Mouse (Mus musculus) mouse trophoblast stem cell (cell line): ENCODE results near the gene Spryd4.
"Not testable (repeated sequence)": the region's sequence is repeated elsewhere in the genome, so short reads cannot be mapped to it uniquely, and the experiment has no call there.

Experiments
- in situ Hi-C, 2 experiments: fragments of 300-500 bp; cut with MseI, MboI; formaldehyde crosslinking; loops; 2 replicates in 1 of 2; 3 replicates in 1 of 2; pipeline ENCODE4 v1.15.1; 2025

The Spryd4 gene

GRCm38 (mm10) chr10:128225538-128225937 lies 13.9 kb upstream of the Spryd4 start, which contains the start of gene Mip:
Gene Mip, plus strand, starts transcription at chr10:128225838.
- in situ Hi-C loops: no loop called here

- in situ Hi-C loops: no loop called here
These were observed 13.5 kb upstream of the Spryd4 start for GRCm38 (mm10) chr10:128225064-128225463.

- in situ Hi-C loops: no loop called here
These were observed 10.1 kb upstream of the Spryd4 start for GRCm38 (mm10) chr10:128221533-128222286.

GRCm38 (mm10) chr10:128218387-128219117 lies 6.9 kb upstream of the Spryd4 start:
- in situ Hi-C loops: no loop called here

GRCm38 (mm10) chr10:128214981-128215380 lies 3.4 kb upstream of the Spryd4 start:
- in situ Hi-C loops: no loop called here

GRCm38 (mm10) chr10:128214112-128214511 lies 2.5 kb upstream of the Spryd4 start:
- in situ Hi-C loops: not testable (repeated sequence)

GRCm38 (mm10) chr10:128212871-128213323 lies 1.3 kb upstream of the Spryd4 start:
- in situ Hi-C loops: no loop called here

GRCm38 (mm10) chr10:128212148-128212547 lies 541 bp upstream of the Spryd4 start:
- in situ Hi-C loops: no loop called here

- in situ Hi-C loops: no loop called here
These were observed 653 bp downstream of the Spryd4 start for GRCm38 (mm10) chr10:128210954-128211353.

GRCm38 (mm10) chr10:128210131-128210530 lies 1.5 kb downstream of the Spryd4 start:
- in situ Hi-C loops: no loop called here

- in situ Hi-C loops: no loop called here
These were observed 2.1 kb downstream of the Spryd4 start for GRCm38 (mm10) chr10:128209311-128210009.

- in situ Hi-C loops: no loop called here
These were observed 3.3 kb downstream of the Spryd4 start for GRCm38 (mm10) chr10:128208326-128208725.

- in situ Hi-C loops: no loop called here
These were observed 6.7 kb downstream of the Spryd4 start for GRCm38 (mm10) chr10:128204941-128205340.

- in situ Hi-C loops: no loop called here
These were observed 9.8 kb downstream of the Spryd4 start for GRCm38 (mm10) chr10:128201856-128202255.

- in situ Hi-C loops: no loop called here
These were observed 16.8 kb downstream of the Spryd4 start for GRCm38 (mm10) chr10:128194551-128195461.

GRCm38 (mm10) chr10:128194024-128194550 lies 17.5 kb downstream of the Spryd4 start, which contains the start of gene Gls2:
Gene Gls2, plus strand, starts transcription at chr10:128194457.
- in situ Hi-C loops: no loop called here

- in situ Hi-C loops: no loop called here
These were observed 18.5 kb downstream of the Spryd4 start for GRCm38 (mm10) chr10:128193113-128193512.

- in situ Hi-C loops: not testable (repeated sequence)
These were observed 19.4 kb downstream of the Spryd4 start for GRCm38 (mm10) chr10:128192030-128192766.

- in situ Hi-C loops: no loop called here
These were observed 20.1 kb downstream of the Spryd4 start for GRCm38 (mm10) chr10:128191472-128191871.
